ENCODE assay signal across 26 mouse cellular contexts in the genomic region with DNA sequence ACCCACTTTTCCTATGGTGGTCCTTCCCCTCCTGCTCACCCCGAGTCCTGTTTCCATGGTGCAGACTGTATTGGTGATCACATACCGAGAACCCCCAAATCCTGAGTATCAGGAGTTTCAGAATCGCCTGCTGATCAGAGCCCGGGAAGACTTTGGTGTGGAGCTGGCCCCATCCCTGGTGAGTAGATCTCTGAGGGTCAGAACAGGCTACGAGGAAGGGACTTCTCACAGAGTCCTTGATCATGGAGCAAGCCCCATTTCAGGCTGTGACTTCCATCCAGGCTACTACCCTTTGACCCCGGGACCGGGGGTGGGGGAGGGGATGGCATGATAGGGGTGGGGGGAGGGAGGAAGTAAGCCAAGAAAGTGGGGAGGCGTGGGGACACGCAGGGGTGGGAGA. TPM values are rescaled to one million over a fixed set of nuclear protein-coding genes. Genes with fewer than 3 reads are reported as not detected.
DNase-seq lines count a peak whose midpoint lies in the region; ATAC-seq and TF ChIP-seq lines count a peak whose summit lies in the region.
"Had no signal": no experiment of that assay in that cellular context is flagged by ENCODE, and none has a peak within 500 bp of the region (broad histone marks: within the 10 kb centered on the region; RNA-seq: fewer than 3 reads in every experiment).

No protein-coding gene starts in this region.

- no peak overlapping the region for H3K4me3 ChIP-seq in forebrain, embryonic 10.5 days
- no peak overlapping the region for H3K4me3 ChIP-seq in forebrain, postnatal 0 days (ENCODE audit: low read depth, low read length)
- H3K4me3 ChIP-seq in kidney, adult 2 months (ENCODE audit: insufficient read depth, low read depth, low read length), result no peak overlapping the region
- no peak overlapping the region for H3K4me3 ChIP-seq in limb, embryonic 10.5 days
- H3K4me3 ChIP-seq: embryonic facial prominence, embryonic 12.5 days; lung, embryonic 15.5 days; neural tube, embryonic 12.5 days had no signal

- H3K27ac ChIP-seq in forebrain, embryonic 10.5 days, result no peak overlapping the region
- no peak overlapping the region for H3K27ac ChIP-seq in forebrain, postnatal 0 days (ENCODE audit: low read depth, low read length)
- H3K27ac ChIP-seq in kidney, adult 2 months (ENCODE audit: insufficient read depth, low read depth, low read length), result no peak overlapping the region
- no peak overlapping the region; the same call in 1 of the 2 replicates for H3K27ac ChIP-seq in limb, embryonic 10.5 days
- H3K27ac ChIP-seq: embryonic facial prominence, embryonic 12.5 days; hindbrain, postnatal 0 days; kidney, postnatal 0 days; liver, embryonic 14.5 days; lung, embryonic 15.5 days; neural tube, embryonic 12.5 days had no signal

- H3K36me3 ChIP-seq in forebrain, embryonic 10.5 days (replicated peaks), result no peaks in the 10 kb centered on the region
- H3K36me3 ChIP-seq in forebrain, postnatal 0 days (ENCODE audit: insufficient read depth), result peaks cover 13% of the 10 kb centered on the region
- H3K36me3 ChIP-seq in kidney, adult 2 months (ENCODE audit: control insufficient read depth, insufficient read depth, low read length), result no peaks in the 10 kb centered on the region
- no peaks in the 10 kb centered on the region for H3K36me3 ChIP-seq in limb, embryonic 10.5 days

- no peak overlapping the region for H3K4me2 ChIP-seq in forebrain, postnatal 0 days (ENCODE audit: low read depth)
- H3K4me2 ChIP-seq: embryonic facial prominence, embryonic 12.5 days; heart, embryonic 11.5 days; lung, embryonic 15.5 days; neural tube, embryonic 12.5 days had no signal

- TF ChIP-seq CTCF in forebrain, postnatal 0 days (IDR thresholded peaks at IDR 0.05; ENCODE audit: low read depth), result no peak
- no peak for TF ChIP-seq CTCF in kidney, adult 2 months (conservative IDR thresholded peaks at IDR 0.05; ENCODE audit: insufficient read depth, insufficient read length, low read depth, low read length)

- WGBS in forebrain, embryonic 10.5 days, result 80% methylated on average over 9 of the region's 9 CpGs
- WGBS in forebrain, postnatal 0 days, result 81% methylated on average over 9 of the region's 9 CpGs
- 74% methylated on average over 9 of the region's 9 CpGs for WGBS in kidney, adult 2 months
- 80% methylated on average over 9 of the region's 9 CpGs for WGBS in limb, embryonic 10.5 days

- peak; percentile 11 for DNase-seq in forebrain, embryonic 10.5 days (ENCODE audit: extremely low spot score, low spot score)
- no peak for DNase-seq in forebrain, postnatal 0 days
- DNase-seq in kidney, postnatal 25 days, result peak; percentile 1 to 34
- DNase-seq in kidney, adult 2 months, result no peak
- peak; percentile 13 for DNase-seq in right cerebral cortex, postnatal 10 days (ENCODE audit: low spot score in 2 of 2)
- no peak for DNase-seq in right cerebral cortex, adult 18-20 months
- peak; percentile 25 for DNase-seq in limb, embryonic 10.5 days (ENCODE audit: low spot score)
- DNase-seq: cerebellum, adult 11-12 months; cerebellum, postnatal 14 days; layer of hippocampus, postnatal 36 days; midbrain, embryonic 14.5 days; thymus, adult 18-20 months; thymus, postnatal 36 days had no signal

- H3K27me3 ChIP-seq in forebrain, embryonic 10.5 days (ENCODE audit: poor library complexity, severe bottlenecking), result no peaks in the 10 kb centered on the region
- H3K27me3 ChIP-seq in forebrain, postnatal 0 days (ENCODE audit: insufficient read depth, low read length), result no peaks in the 10 kb centered on the region
- H3K27me3 ChIP-seq in kidney, adult 2 months (replicated peaks; ENCODE audit: control insufficient read depth, insufficient read depth, low read length), result no peaks in the 10 kb centered on the region
- H3K27me3 ChIP-seq in limb, embryonic 10.5 days (ENCODE audit: low read depth, poor library complexity, severe bottlenecking), result no peaks in the 10 kb centered on the region
- H3K27me3 ChIP-seq: embryonic facial prominence, embryonic 12.5 days; lung, embryonic 15.5 days; neural tube, embryonic 12.5 days had no signal

- H3K9ac ChIP-seq in forebrain, postnatal 0 days, result no peak overlapping the region
- H3K9ac ChIP-seq: embryonic facial prominence, embryonic 12.5 days; liver, embryonic 14.5 days; lung, embryonic 15.5 days; neural tube, embryonic 12.5 days had no signal

- ATAC-seq in forebrain, postnatal 0 days, result no peak
- ATAC-seq: CD4-positive, CD25-positive, alpha-beta regulatory T cell, adult 4 months; forebrain, embryonic 14.5 days; hindbrain, postnatal 0 days; intestine, embryonic 16.5 days had no signal

- no peaks in the 10 kb centered on the region for H3K9me3 ChIP-seq in forebrain, embryonic 10.5 days
- H3K9me3 ChIP-seq in forebrain, postnatal 0 days (ENCODE audit: low read length), result no peaks in the 10 kb centered on the region
- H3K9me3 ChIP-seq in limb, embryonic 10.5 days (replicated peaks), result no peaks in the 10 kb centered on the region
- H3K9me3 ChIP-seq: embryonic facial prominence, embryonic 12.5 days; lung, embryonic 15.5 days; neural tube, embryonic 12.5 days had no signal

- no peak for TF ChIP-seq POLR2A in kidney, adult 2 months (IDR thresholded peaks at IDR 0.05; ENCODE audit: low read depth, low read length)

- H3K4me1 ChIP-seq in forebrain, embryonic 10.5 days, result 0 out of 2 replicates have a peak, but pooled peaks cover 4% of the 10 kb centered on the region
- H3K4me1 ChIP-seq in forebrain, postnatal 0 days (ENCODE audit: insufficient read depth), result no peaks in the 10 kb centered on the region
- peaks cover 6% of the 10 kb centered on the region; the same call in 1 of the 2 replicates for H3K4me1 ChIP-seq in kidney, adult 2 months (ENCODE audit: control insufficient read depth, insufficient read depth, low read length)
- peaks cover 6% of the 10 kb centered on the region for H3K4me1 ChIP-seq in limb, embryonic 10.5 days
- H3K4me1 ChIP-seq: embryonic facial prominence, embryonic 12.5 days; lung, embryonic 15.5 days; neural tube, embryonic 12.5 days had no signal

RNA-seq across cellular contexts. Expression of gene Npr2, which starts 8.3 kb away (rescaled TPM):
- 5.4 and 6.2 TPM in 2 replicates for polyA plus RNA-seq in forebrain, embryonic 10.5 days (2016; fragmentation: Nextera tagmentation; extraction: Ambion mirVana)
- 28.2 and 35.3 TPM in 2 replicates for total RNA-seq in forebrain, postnatal 0 days (2014; rRNA removed)
- polyA plus RNA-seq in forebrain, postnatal 0 days (2015; fragmentation: Nextera tagmentation; extraction: Ambion mirVana), result 7.9 and 9.1 TPM in 2 replicates
- 38.0 and 41.5 TPM in 2 replicates for polyA plus RNA-seq in kidney, adult 2 months (2012; rRNA removed)
- polyA plus RNA-seq in limb, embryonic 10.5 days (2016; fragmentation: Nextera tagmentation; extraction: Ambion mirVana), result 2.8 and 4.8 TPM in 2 replicates
- polyA plus RNA-seq: CD4-positive, CD25-positive, alpha-beta regulatory T cell, adult 4 months had no signal

RNA-seq across cellular contexts. Expression of gene Spag8, which starts 13.3 kb away (rescaled TPM):
- polyA plus RNA-seq in forebrain, embryonic 10.5 days (2016; fragmentation: Nextera tagmentation; extraction: Ambion mirVana), result 1.9 and 2.9 TPM in 2 replicates
- 5.8 and 6.1 TPM in 2 replicates for total RNA-seq in forebrain, postnatal 0 days (2014; rRNA removed)
- polyA plus RNA-seq in forebrain, postnatal 0 days (2015; fragmentation: Nextera tagmentation; extraction: Ambion mirVana), result 6.0 and 9.1 TPM in 2 replicates
- 2.2 and 2.4 TPM in 2 replicates for polyA plus RNA-seq in kidney, adult 2 months (2012; rRNA removed)
- 1.0 and 1.2 TPM in 2 replicates for polyA plus RNA-seq in limb, embryonic 10.5 days (2016; fragmentation: Nextera tagmentation; extraction: Ambion mirVana)
- total RNA-seq: gastrocnemius, adult 8-10 months; megakaryocyte-erythroid progenitor cell, adult 5-6 weeks had no signal
- polyA plus RNA-seq: CD4-positive, CD25-positive, alpha-beta regulatory T cell, adult 4 months had no signal

RNA-seq across cellular contexts. Expression of gene Hint2, which starts 16.2 kb away (rescaled TPM):
- 66.0 and 69.7 TPM in 2 replicates for polyA plus RNA-seq in forebrain, embryonic 10.5 days (2016; fragmentation: Nextera tagmentation; extraction: Ambion mirVana)
- total RNA-seq in forebrain, postnatal 0 days (2014; rRNA removed), result 53.6 and 61.9 TPM in 2 replicates
- polyA plus RNA-seq in forebrain, postnatal 0 days (2015; fragmentation: Nextera tagmentation; extraction: Ambion mirVana), result 80.0 and 101 TPM in 2 replicates
- polyA plus RNA-seq in kidney, adult 2 months (2012; rRNA removed), result 374 and 465 TPM in 2 replicates
- polyA plus RNA-seq in limb, embryonic 10.5 days (2016; fragmentation: Nextera tagmentation; extraction: Ambion mirVana), result 61.9 and 66.4 TPM in 2 replicates

RNA-seq across cellular contexts. Expression of gene Tmem8b, which starts 28.7 kb away (rescaled TPM):
- polyA plus RNA-seq in forebrain, embryonic 10.5 days (2016; fragmentation: Nextera tagmentation; extraction: Ambion mirVana), result 4.2 and 4.3 TPM in 2 replicates
- total RNA-seq in forebrain, postnatal 0 days (2014; rRNA removed), result 21.3 and 27.4 TPM in 2 replicates
- polyA plus RNA-seq in forebrain, postnatal 0 days (2015; fragmentation: Nextera tagmentation; extraction: Ambion mirVana), result 8.2 and 14.1 TPM in 2 replicates
- 8.3 and 8.6 TPM in 2 replicates for polyA plus RNA-seq in kidney, adult 2 months (2012; rRNA removed)
- polyA plus RNA-seq in limb, embryonic 10.5 days (2016; fragmentation: Nextera tagmentation; extraction: Ambion mirVana), result 2.2 and 3.4 TPM in 2 replicates

RNA-seq across cellular contexts. Expression of gene Fam221b, which starts 28.9 kb away (rescaled TPM):
- polyA plus RNA-seq in forebrain, embryonic 10.5 days (2016; fragmentation: Nextera tagmentation; extraction: Ambion mirVana), result 1.6 and 1.7 TPM in 2 replicates
- total RNA-seq in forebrain, postnatal 0 days (2014; rRNA removed), result 0.08 TPM in 1 of 2 replicates, not detected in the other
- 1.6 TPM in 2 replicates for polyA plus RNA-seq in forebrain, postnatal 0 days (2015; fragmentation: Nextera tagmentation; extraction: Ambion mirVana)
- polyA plus RNA-seq in kidney, adult 2 months (2012; rRNA removed), result 0.09 and 0.12 TPM in 2 replicates
- 1.6 and 1.7 TPM in 2 replicates for polyA plus RNA-seq in limb, embryonic 10.5 days (2016; fragmentation: Nextera tagmentation; extraction: Ambion mirVana)
- total RNA-seq: hindbrain, postnatal 0 days had no signal
- polyA plus RNA-seq: spleen, adult 2 months had no signal

Comparison
In these comparisons a context has a peak if more than half of its experiments do, and no peak if none do; other contexts are left out.
1. DNase-seq: peak in forebrain, embryonic 10.5 days (single experiment), kidney, postnatal 25 days (2 of 2), right cerebral cortex, postnatal 10 days (2 of 2) and limb, embryonic 10.5 days (single experiment); none in forebrain, postnatal 0 days (single experiment), kidney, adult 2 months (single experiment) and right cerebral cortex, adult 18-20 months (single experiment).